Mouse (Mus musculus) skeletal muscle tissue, adult 2 months (tissue): Measurements from ENCODE around the gene Zfp804a.

Experiments used
- DNase-seq: peaks from one replicate; pipeline ENCODE4 v3.0.0-alpha.2; 2012; ENCODE audit warnings: low read depth, low spot score

Gene Zfp804a

DNA sequence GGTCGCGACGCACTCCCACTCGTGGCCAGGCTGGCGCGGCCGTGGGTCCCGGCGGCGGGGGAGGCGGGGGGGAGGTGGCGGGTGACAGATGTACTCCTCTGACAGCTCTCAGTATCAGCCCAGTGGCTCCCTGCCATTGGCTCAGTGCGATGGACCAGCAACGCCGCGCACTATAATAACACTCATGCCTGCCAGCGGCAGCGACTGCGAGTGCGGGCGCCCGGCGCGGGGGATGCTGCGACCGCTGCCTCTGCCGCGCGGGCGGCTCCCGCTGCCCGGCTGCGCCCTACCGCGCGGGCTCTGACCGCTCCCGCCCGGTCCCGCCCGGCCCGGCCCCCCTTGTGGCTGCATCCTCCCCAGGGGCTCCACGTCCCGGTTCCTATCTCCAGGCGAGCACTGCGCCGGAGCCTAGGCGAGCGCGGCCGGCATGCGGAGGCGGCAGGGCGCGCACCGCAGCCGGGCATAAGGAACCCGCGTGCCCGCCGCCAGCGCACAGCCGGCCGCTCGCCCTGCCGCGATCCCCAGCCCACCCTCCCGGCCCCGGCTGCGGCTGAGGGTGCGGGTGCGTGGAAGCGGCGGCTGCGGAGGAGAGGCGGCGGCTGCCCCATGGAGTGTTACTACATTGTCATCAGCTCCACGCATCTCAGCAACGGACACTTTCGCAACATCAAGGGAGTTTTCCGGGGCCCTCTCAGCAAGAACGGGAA, at the start of gene Zfp804a:
TSS of gene Zfp804a (plus strand) at position 38 of the 707 bp plus-strand sequence.
- no peak for DNase-seq

DNA sequence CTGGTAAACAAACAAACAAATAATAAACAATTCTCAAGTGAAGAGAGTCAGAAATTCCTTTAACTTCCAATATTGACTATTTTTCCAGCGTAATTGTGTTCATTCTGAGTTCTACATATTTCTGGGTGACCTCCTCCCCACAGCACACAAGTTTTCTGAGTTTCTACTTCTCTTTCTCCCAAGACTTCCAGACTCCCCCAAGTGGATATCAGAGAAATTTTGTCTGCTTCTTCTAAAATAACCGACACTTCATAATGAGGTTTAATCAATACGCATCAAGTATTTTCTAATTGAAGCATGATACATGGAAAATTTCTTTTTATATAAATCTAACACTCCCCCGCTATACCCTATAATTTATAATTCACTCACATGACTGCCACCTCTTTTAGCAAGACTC, 1.4 kb upstream of the Zfp804a start:
- DNase-seq, result no peak

DNA sequence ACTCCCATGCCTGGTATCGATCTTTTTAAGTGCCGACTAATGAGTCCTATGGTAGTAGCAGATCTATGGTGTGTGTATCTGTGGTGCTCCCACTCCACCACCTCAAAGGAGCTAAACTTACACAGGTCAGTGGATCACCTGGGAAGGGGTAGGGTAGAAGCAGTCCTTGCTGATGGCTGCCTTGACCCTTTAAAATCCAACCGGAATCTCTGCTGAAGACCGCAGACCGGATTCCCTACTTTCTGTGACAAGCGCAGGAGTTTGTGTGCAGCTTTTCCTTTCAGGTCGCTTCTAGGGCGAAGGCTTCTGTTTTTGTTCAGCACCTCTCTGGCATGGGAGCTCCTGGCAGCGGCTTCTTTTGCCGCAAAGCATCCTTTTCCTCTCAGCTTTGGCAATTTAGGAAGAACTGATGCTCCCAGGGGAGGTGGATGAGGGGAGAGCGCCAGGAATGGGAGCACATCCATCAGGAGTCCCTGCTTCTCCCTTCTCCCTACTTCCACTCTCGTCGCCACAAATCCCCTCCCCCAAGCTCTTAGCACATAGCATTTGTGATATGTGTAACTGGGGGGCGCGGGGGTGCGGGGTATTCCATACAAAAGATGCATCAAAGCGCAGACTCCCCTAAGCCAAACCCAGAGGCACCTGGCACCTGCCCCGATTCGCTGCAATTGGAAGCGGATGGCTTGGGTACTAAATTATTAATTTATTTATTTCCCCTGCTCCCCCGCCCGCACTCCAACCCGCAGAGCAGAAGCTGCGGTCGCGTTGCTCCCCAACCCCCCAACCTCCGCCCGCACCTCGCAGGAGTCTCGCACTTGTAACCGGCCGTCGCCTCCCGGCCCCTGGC, 461 bp upstream of the Zfp804a start:
- DNase-seq, result no peak

DNA sequence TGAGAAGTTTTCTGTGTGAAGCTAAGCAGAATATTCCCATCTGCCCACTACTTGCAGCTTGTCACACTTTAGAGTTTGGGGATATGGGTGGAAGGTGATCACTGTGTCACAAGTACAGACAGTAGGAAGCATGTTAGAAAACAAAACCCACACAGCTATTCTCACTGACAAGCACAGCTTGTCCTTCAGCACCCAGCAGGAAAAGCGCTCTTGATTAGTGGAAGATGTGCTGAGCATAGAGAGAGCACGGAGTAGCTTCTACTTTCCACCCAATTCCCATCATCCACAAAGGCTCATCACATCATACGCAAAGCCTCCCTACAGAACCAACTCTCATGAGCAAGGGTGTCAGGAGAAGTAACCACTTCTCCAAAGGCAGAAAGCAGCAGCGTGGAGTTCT, 1.4 kb downstream of the Zfp804a start:
- DNase-seq, result no peak

DNA sequence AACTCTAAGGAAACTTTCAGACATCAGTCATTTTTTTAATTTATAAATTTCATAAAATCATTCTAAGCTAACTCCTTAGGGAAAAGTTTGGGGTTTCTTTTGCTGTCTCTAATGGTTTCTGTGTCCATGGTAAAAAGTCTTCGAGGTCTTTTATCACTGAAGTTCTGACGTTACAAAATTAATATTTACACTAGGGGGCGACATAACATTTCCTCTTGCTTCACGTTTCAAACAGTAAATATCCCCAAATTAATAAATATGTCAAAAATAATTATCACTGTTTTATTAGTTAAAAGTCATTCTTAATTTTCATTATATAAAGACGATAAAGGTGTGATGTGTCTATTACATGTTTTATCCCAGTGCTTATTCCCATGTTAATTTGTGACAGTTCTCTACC, 11.6 kb downstream of the Zfp804a start:
- no peak for DNase-seq

DNA sequence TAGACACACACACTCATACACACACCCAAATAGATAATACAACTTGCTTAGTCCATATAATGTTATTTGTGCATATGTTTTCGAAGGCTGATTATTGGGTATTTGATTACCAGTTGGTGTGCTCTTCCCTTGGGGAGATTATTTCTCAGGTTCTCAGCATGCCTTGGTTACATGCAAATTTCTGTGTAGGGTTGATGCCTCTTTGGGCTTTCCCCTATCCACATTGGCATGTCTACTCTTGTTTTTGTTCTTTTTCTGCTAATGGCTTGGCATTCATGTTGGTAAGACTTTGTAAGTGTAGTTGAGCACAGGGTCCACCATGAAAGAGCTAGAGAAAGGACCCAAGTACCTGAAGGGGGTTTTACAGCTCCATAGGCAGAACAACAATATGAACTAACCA, 14.9 kb downstream of the Zfp804a start:
- DNase-seq, result no peak

DNA sequence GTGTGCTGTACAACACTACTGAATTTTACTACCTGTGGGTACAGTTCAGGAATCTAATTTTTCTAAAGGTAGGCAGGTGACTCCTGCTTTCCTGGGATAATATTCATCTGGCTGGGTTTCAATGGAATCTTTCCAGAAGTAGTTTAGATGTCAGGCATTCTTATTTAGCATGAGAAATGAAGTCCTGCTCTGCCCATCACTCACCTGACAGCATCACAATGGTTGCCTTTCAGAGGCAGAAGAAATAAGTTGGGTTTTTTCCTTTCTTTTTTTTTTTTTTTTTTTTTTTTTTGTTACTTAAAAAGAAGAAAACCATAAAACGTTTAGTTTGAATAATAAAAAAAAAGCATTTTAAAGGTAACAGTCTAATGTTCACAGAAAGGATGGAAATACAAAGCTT, 16.1 kb downstream of the Zfp804a start:
- DNase-seq, result no peak

DNA sequence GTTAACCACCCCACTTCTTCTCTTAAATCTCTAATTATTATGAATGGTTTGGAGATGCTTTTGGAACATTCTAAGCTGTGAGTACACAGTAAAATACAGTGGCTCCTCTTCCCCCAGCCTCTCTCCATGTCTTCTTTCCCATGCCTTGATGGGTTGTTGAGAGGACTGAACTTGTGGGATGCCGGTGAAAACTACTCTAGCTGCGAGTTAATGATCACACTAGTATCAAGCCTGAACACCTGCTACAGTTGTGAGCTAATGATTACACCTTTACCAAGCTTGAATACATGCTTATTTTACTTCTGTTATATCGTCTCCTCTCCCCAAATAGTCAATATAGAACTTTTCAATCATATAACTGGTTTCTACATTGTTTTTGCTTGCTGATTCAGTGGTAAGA, 23.9 kb downstream of the Zfp804a start:
- DNase-seq, result no peak

DNA sequence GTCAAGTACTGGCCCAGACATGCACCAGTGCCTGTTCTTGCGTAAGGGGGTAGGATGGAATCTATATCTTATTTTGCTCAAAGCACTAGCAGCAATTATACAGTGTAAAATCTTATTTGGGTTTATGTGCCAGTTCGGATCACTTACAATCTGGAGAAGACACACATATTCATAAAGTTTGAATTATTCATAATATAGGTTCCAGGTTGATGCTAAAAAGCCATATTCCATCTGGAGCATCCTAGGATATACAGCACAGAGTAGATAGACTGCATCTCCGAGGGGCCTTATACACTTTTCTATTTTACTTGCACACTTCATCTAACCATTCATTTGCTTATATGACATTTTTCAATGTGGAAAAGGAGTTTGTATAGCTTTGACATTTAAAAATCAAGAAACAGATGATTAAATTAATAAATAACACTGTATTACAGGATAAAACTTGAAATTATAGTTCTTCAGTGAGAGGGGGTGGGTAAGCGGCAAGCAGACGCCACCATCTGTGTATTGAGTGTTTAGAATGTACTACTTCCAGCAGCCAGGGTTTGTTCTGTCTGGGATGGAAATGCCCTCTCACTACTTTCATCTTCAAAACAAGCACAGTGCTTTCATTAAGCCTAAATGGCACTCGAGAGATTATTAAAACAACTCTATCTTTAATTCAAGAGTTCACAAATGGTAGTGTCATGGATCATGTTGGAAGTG, 25.4 kb downstream of the Zfp804a start:
- DNase-seq, result no peak

DNA sequence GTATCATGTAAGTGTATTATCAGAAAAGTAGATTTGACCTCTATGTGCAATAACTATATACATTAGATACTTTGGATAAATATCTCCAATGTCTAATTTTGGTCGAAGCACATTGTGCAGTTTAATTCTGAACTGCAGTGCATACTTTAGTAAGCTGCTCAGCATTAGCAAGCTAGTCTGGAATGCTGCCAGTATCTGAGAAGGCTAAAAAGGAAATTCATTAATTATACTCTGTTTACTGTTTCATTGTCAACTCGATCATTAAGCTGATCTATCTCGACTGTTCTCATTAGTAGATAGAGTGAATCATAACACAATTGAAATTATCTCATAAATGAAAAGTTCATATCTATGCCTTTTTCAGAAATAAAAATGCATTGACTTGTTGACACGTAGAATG, 27.7 kb downstream of the Zfp804a start:
- DNase-seq, result no peak

DNA sequence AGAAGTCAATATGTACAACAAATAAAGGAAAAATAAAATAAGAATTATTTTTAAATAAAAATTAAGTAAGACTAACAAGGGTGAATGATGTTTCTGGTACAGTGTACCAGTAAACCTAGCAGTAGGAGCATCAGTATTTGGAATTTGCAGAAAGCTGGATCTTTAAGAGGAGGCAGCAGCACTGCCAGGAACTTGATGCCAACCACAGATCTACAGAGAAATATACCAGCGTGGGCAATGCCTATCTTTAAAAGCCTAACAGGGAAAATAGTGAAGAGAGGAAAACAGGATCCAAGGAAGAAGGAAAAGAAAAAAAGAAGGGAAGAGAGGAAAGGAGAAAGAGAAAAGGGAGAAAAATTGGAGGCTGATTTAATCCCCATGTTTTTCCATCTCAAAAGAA, 60.1 kb downstream of the Zfp804a start:
- no peak for DNase-seq

DNA sequence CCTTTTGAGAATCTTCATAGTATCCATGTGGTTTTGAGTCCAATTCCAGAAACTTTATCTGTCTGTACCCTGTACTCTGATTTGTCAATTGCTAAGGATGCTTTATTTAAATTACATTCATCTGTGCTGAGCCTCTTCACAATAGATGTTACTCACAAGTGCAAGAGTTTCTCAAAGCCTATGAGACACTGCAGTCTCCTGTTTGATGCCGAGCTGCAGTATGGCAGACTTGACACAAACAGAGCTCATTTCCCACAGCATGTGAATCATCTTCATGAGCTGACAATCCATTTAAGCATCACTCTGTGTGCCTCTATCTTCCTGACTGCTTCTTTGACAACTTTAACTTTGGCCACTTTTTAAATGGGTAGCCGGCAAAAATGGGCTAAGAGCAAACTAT, 60.6 kb downstream of the Zfp804a start:
- DNase-seq, result no peak

DNA sequence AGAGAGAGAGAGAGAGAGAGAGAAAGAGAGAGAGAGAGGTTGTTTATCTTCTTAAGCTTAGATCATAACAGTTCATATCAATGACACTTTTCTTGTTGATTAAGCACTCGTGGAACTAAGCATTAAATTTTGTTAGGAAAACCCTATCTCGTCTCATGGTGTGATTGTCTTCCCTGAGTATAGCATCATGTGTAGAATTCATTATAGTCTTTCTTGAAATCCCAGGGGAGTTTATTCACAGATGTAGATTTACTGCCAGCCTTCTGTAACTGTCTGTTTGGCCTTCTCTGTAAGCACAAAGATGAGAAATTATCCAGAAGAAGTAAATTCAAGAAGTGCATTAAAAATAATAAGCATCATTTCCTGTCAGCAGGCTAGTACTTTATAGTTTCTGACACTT, 66.6 kb downstream of the Zfp804a start:
- DNase-seq, result no peak

DNA sequence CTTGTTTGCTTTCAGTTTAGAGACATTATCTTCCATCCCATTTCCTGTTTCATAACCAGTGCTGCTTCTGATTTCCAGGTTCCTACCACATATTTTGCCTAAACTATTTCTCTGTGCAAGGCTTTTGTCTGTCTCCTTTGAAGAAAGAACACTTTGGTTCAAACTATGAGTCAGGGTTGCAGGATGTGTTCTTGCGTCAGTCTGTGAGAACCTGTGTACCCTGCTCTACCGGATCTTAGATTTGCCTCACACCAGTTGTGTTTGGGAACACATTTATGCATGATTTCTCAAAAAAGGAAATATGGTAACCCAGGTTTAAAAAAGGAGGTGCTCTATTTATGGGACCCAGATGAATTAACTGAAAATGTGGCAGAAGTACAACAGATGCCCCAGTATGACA, 125.7 kb downstream of the Zfp804a start:
- no peak for DNase-seq

DNA sequence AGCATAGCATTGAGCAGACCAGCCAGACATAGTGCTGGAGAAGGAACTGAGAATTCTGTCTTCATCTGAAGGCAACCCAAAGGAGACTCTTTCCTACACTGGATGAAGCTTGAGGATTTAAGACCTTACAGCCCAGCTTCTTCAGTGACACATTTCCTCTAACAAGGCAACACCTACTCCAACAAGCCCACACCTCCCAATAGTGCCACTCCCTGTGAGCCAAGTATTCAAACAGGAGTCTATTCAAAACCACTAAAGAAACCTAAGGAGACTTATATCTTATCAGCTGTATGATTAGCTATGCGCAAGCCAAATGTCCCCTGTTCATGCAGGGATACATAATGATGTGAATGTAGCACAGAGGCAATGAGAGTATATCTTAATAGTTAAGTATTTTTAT, 128.0 kb downstream of the Zfp804a start:
- DNase-seq, result no peak

DNA sequence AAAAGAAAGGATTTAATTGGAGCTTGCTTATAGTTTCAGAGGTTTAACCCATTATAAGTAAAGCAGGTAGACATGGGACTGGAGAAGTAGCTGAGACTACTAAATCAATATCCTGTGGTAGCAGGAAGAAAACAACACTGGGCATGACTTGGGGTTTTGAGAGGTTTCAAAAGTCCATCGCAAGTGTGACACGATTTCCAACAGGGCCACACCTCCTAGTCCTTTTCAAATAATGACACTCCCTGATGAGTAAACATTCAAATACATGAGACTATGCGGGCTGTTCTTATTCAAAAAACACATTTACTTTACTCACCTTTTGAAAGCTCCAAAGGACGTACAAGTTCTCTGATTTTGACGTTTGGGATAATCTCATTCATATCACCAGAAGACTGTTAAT, 146.9 kb downstream of the Zfp804a start:
- no peak for DNase-seq

DNA sequence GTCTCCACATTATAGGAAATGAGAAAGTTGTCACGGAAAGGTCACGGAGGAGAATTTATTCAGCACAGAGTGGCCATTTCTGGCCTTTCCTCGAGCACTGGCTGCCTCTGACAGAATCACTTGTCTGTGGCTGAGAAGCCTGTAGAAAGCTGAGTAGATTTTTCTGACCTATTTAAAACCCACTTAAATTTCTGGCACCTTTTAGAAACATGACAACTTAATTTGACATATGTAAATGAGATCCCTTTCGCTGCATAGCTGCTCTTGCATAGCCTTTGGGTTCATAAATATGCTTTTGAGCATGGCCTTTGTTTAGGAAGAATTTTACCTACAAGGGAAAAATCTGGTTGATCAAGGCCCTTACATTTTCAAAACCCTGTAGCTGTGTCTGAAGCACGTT, 147.6 kb downstream of the Zfp804a start:
- no peak for DNase-seq

DNA sequence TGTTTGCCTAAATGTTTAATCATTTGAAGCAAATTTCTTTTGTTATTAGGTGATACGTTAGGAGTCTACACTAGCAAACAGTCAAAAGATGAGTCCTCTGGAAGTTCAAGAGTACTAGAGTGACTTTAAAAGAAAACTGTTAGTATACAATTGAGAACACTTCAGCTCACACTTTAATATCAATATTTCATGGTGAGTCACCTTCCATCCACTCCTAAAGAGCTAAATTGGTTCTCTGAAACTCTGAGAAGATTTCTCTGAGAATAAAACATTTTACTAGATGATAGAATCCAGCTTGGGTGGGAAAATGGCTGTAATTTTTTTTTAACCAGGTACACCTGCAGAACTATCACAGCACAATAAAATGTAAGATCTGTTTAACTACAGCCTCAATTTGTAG, 157.6 kb downstream of the Zfp804a start:
- DNase-seq, result no peak

DNA sequence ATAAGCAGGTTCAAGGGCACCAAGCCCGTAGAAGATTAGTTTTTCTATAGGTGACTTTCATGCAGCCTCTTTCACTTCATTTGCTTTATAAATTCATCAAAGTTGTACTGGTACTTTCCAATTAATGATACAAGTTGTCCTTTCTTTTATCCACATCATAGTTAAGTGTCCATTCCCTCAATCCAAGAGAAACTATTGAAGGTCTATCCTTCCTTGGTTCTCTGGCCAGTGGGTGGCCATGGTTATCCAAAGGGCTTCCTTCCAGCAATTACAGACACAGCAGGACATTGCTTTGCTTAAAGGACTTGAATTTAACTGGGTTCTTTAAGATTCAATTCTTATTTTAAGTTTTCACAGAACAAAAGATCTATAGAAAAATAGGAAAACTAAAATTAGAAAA, 158.9 kb downstream of the Zfp804a start:
- DNase-seq, result no peak

DNA sequence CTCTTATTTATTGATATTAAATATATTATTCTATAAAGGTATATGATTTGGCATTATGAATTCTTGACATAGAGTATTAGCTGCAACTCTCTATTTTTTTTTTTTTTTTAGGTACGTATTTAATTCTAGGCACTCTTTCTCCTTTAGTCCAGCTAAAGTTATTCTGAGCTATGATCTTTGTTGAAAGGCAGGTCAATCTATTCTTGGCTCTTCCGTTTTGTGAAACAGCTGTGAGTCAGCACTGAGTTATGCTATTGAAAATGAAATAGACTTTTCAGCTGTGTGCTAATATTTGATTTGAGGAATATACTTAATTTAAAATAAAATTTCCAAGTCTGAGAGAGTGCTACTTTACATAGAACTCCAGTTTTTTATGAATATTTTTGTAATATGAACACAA, 164.9 kb downstream of the Zfp804a start:
- DNase-seq, result no peak

DNA sequence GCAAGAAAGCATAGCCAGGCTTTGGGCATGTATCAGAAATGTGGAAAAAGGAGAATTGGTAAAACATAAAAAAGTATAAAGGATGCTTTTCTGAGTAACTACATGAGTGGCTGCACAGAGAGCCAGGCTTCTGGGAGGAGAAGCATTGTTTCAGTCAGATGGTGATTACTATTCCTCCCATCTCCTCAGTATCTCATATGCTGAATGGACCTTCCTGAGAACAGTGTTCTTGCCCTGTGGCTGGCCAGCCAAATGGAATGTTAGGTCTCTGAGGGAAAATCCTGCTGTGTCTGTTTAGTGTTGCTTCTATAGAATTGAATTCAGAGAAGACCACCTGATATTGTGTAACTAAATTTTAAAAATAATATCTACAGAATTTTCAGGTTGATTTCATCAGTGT, 193.0 kb downstream of the Zfp804a start:
- no peak for DNase-seq

DNA sequence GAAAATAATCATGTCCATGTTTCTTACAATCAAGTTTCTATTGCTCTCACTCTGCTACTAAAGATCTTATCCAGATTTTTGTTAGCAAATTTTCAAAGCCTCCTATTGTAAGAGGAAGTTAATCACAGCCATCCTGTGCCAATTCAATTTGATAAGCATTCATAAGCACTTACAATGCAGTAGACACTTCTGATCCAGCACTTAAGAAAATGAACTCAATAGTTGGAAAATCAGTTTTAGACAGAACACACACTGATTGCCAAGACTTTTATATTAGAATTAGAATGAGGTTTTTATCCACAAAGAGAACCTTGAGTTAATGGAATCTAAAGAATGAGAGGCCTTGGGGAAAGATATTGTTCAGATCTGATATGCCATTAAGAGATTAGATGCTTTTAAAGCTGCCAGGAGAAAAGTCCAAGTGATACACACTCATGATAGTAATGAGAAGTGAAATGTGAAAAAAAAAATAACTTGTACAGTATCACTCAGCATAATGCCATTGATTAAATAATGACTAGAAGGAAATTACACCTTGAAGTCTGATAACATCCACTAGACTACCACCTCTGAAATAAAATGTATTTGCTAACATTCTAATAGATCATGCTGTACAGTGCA, 194.0 kb downstream of the Zfp804a start:
- no peak for DNase-seq
